Mouse (Mus musculus): ENCODE measurements around the gene Dgkz.
A peak's percentile ranks its signal among the peaks of the same experiment; 100 is the strongest.

Gene Dgkz

GRCm38 (mm10) chr2:91996006-91996405 is 20.3 kb upstream of the Dgkz start:
- no peak for DNase-seq (ENCODE audit: low spot score)

GRCm38 (mm10) chr2:91993409-91993808 is 17.7 kb upstream of the Dgkz start:
- no peak for DNase-seq (ENCODE audit: low spot score)

DNA sequence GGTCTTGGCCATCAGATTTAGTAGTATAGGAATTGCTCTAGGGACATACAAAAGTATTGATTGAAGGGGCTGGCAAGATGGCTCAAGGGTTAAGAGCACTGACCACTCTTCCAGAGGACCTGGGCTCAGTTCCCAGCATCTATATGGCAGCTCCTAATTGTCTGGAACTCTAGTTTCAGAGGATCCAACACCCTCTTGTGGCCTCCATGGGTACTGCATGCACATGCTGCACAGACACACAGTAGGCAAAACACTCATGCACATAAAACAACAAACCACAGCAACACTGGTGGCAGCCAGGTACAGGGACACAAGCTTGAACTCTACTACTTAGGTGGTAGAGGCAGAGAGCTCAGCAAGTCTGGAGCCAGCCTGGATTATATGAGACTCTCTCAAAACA is 14.1 kb upstream of the Dgkz start:
- no peak for DNase-seq (ENCODE audit: low spot score)

GRCm38 (mm10) chr2:91987542-91987941 is 11.9 kb upstream of the Dgkz start:
- DNase-seq (ENCODE audit: low spot score), result no peak

GRCm38 (mm10) chr2:91986071-91986470 is 10.4 kb upstream of the Dgkz start:
- DNase-seq (ENCODE audit: low spot score), result no peak

GRCm38 (mm10) chr2:91984906-91985525 is 9.4 kb upstream of the Dgkz start:
- no peak for DNase-seq (ENCODE audit: low spot score)

DNA sequence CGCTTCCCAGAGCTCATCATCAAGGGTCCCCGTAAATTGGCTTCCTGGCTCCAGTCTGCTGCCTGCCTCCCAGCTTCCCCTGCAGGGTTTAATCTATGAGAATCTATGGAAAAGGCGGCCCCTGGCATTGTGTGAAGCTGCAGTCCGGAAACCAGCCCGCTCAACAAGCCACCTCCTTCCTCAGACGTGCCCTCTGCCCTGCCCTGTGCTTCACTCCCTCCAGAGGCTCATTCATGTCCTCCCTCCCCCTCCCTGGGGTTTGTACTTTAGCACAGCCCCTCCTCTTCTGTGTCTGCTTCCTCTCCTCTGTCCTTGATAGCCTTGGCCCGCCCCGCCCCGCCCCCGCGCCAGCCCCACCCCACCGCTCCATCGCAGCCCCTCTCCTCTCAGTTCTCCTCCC is 8.8 kb upstream of the Dgkz start:
- no peak for DNase-seq (ENCODE audit: low spot score)

- no peak for DNase-seq (ENCODE audit: low spot score)
Measured at GRCm38 (mm10) chr2:91980830-91981229, 5.2 kb upstream of the Dgkz start.

DNA sequence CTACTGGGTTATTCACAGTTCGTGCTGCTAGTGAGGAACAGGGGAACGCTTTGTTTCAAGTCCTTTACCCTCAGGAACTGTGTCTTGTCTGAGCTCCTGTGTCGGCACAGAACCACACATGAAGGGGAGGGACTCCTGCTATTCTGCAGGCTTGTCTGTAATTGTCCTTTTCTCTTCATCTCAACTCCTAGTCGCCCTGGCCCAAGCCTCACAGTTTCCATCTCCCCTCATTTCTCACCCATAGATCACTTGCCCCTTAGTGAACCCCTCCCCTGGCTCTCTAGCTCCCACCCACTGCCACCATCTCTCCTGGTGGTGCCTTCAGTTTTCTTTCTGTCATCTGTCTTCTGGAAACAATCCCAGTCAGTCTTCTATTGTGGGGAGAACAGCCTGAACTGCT is 4.6 kb upstream of the Dgkz start:
- no peak for DNase-seq (ENCODE audit: low spot score)

DNA sequence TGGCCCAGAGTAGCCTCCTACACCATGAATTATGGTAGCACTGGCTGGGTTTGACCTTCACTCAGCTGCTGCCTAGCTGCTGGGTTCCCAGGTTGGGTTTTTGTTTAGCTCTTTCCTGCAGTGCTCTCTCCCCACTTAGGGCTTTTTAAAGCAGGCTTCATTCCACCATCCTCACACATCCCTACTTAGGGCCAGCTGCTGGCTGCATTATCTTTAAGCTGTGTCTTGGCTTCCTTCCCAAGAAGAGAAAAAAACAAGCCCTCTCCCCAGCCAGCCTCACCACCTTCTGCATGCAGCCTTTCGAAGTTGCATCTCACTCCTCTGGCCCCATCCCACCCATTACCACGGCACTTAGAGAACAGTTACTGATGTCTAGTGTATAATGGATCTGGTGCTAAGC is 2.9 kb upstream of the Dgkz start:
- DNase-seq (ENCODE audit: low spot score), result no peak

GRCm38 (mm10) chr2:91977960-91978359 is 2.3 kb upstream of the Dgkz start:
- no peak for DNase-seq (ENCODE audit: low spot score)

DNA sequence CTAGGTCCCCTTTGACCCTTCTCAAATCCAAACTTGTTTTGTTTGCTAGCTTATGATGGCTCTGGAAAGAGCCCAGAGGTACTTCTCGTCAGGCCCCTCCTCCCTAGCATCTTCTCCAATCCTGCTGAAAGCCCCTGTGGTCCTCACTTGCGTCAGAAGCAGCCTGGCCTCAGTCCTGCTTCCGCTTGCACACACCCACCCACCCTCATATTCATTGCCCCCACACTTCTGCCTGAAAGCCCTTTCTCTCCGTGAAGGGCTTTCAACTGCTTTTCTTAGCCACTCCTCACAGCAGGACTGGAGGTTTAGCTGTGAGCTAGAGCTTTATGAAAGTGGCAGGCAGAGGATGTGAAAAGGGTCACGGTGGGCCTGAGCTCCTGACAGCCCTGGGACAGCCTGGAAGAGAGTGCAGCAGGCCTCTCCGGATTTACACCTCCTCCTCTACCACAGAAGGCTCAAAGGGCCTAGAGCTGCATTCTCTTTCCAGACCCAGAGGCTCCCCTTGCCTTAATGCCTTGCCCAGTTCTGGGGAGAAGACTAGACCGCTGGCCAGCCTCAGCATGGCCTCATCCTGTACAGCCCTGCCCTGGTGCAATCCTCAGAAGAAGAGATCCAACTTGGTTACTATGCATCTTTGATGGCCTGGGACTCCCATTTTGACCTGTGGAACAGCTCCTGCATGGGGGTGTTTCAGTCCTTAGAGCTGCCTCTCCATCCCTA is 2.1 kb downstream of the Dgkz start:
- no peak for DNase-seq (ENCODE audit: low spot score)

DNA sequence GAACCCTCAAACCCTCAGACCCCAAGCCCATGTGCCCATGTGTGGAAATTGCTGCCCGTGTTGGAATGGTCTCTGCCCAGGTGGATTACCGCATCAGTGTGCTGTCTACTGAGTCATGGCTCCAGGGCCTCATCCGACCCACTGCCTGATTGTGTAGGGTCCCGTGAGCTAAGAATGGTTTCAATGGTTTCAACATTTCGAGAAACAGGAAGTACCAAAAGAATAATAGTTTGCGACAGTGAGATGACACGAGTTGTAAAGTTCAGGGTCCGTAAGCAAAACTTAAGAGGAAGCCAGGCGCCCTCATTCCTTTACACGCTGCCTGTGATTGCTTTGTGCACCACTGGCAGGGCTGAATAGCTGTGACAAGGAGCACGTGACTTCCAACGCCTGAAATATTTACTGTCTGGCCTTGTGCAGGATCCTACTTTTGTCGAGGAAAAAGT is 3.5 kb downstream of the Dgkz start:
- DNase-seq (ENCODE audit: low spot score), result no peak

- DNase-seq (ENCODE audit: low spot score), result no peak
Measured at GRCm38 (mm10) chr2:91971231-91972097, 4.2 kb downstream of the Dgkz start.

- no peak for DNase-seq (ENCODE audit: low spot score)
Measured at GRCm38 (mm10) chr2:91967962-91968361, 7.7 kb downstream of the Dgkz start.

GRCm38 (mm10) chr2:91966367-91966766 is 9.3 kb downstream of the Dgkz start:
- DNase-seq (ENCODE audit: low spot score), result no peak

- no peak for DNase-seq (ENCODE audit: low spot score)
Measured at GRCm38 (mm10) chr2:91965417-91965816, 10.2 kb downstream of the Dgkz start.

DNA sequence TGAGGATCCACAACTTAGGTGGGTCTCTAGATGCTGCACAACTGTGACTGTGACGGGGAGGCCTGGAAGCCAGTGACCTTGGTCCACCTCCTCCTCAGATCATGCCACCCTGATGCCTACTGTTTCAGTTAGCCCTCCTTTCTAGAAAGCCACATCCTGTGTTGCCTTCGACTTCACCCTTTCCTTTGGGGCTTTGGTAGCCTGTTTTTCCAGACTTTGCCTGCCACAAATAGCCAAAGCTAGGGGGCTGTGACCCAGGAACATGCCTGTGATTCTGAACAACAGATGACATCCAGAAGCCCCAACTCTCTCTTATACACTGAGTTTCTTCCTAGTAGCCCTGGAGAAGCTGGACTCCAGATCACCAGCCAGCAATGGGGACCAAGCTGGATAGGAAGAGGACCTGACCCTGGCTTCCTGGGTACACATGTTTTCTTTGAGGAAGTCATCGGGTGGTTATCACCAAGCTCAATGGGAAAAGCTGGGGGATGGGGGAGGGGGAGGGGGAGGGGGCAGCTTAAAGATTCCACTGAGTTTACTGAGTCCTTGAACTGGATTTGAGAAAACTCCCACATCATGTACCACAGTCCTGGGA is 11.0 kb downstream of the Dgkz start:
- DNase-seq (ENCODE audit: low spot score), result no peak

DNA sequence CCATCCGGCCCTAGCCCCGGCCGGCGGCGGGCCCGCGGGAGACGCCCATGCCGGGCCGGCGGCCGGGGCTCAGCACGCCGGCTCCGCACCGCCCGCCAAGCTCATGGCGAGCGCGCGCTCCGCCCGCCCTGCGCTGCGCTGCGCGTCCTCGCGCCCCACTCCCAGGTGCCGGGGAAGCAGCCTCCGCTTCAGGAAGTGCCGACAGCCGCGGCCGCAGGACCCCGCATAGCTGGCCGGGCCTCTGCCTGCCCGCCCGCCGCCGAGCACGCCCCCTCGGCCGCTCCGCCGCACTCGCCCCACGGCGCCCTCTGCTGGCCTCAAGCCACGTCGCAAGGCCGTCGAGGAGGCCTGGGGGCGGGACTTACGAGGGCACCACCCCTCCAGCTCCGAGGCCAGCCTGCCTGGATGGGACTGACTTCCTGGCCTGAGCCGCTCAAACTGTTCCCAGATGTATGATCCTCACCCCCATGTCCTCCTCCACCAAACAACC is 12.2 kb downstream of the Dgkz start:
- DNase-seq (ENCODE audit: low spot score), result peak; percentile 91

DNA sequence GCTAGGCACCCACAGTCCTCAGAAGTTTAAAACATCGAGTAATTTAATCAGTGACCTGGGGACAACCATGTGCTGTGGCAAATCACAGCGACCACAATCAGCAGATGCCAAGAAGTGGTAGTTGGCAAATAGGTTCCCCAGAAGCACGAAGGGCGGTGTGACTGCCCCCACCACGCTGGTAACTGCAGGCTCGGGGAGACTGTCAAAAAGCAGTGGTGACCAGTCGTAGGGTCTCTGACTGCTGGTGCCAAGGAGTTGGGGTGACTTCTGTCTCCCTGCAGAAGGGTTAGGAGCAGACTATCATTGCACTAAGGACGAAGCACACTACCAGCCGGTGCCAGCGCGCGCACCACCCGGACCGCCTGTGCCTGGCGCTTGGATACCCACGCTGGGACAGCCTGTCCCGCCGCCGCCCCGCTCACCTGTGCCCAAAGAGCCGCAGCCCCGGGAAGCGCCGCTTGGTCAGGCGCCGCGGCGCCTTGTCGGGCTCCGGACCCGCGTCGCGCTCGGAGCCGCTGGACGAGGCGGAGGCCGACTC is 12.7 kb downstream of the Dgkz start:
- DNase-seq (ENCODE audit: low spot score), result no peak

- DNase-seq (ENCODE audit: low spot score), result no peak
Measured at GRCm38 (mm10) chr2:91961901-91962761, 13.5 kb downstream of the Dgkz start.

Measured in left cerebral cortex, adult 11 months (tissue).